Mouse (Mus musculus): Measurements from ENCODE around the gene Gpr174. TPM values are rescaled to one million over a fixed set of nuclear protein-coding genes. Genes with fewer than 3 reads are reported as not detected.
A peak's percentile ranks its signal among the peaks of the same experiment; 100 is the strongest.

Gpr174 gene
- polyA plus RNA-seq (2012; rRNA removed), result 3.7 and 3.9 TPM in 2 replicates

- no peaks in the 10 kb centered on the region for H3K27me3 ChIP-seq (ENCODE audit: control insufficient read depth, insufficient read depth, low read length)
- H3K4me1 ChIP-seq (replicated peaks; ENCODE audit: control insufficient read depth, insufficient read depth, low read length), result peaks cover 2% of the 10 kb centered on the region
- no peak for DNase-seq
- H3K36me3 ChIP-seq (ENCODE audit: control insufficient read depth, insufficient read depth, low read length), result no peaks in the 10 kb centered on the region
- TF ChIP-seq CTCF (IDR thresholded peaks at IDR 0.05; ENCODE audit: borderline replicate concordance, control insufficient read depth, extremely low read depth, insufficient read depth, low read length, poor library complexity) (no peak), POLR2A (IDR thresholded peaks at IDR 0.05; ENCODE audit: control insufficient read depth, extremely low read depth, insufficient read depth, low read length, poor library complexity) (no peak)
- WGBS, result 22% methylated on average over 2 of the region's 2 CpGs
- H3K4me3 ChIP-seq (ENCODE audit: control insufficient read depth, insufficient read depth, low read length), result peak within 1 kb of the TSS; percentile 40
- no peak within 1 kb of the TSS; the same call in 1 of the 2 replicates for H3K27ac ChIP-seq (ENCODE audit: control insufficient read depth, insufficient read depth, low read length)
Observed at GRCm38 (mm10) chrX:107255486-107256227, at the start of gene Gpr174. Gene Gpr174 (plus strand): TSS chrX:107255878.

GRCm38 (mm10) chrX:107217577-107218090 is 38.0 kb upstream of the Gpr174 start:
- no peak for DNase-seq
- TF ChIP-seq CTCF (IDR thresholded peaks at IDR 0.05; ENCODE audit: borderline replicate concordance, control insufficient read depth, extremely low read depth, insufficient read depth, low read length, poor library complexity) (no peak), POLR2A (IDR thresholded peaks at IDR 0.05; ENCODE audit: control insufficient read depth, extremely low read depth, insufficient read depth, low read length, poor library complexity) (no peak)
- Histone ChIP-seq H3K27me3 (ENCODE audit: control insufficient read depth, insufficient read depth, low read length) (no peaks in the 10 kb centered on the region), H3K27ac (ENCODE audit: control insufficient read depth, insufficient read depth, low read length) (no peak overlapping the region), H3K4me1 (replicated peaks; ENCODE audit: control insufficient read depth, insufficient read depth, low read length) (no peaks in the 10 kb centered on the region), H3K4me3 (ENCODE audit: control insufficient read depth, insufficient read depth, low read length) (no peak overlapping the region), H3K36me3 (ENCODE audit: control insufficient read depth, insufficient read depth, low read length) (no peaks in the 10 kb centered on the region)
- 56% methylated on average over 2 of the region's 2 CpGs for WGBS

- Histone ChIP-seq H3K36me3 (ENCODE audit: control insufficient read depth, insufficient read depth, low read length) (no peaks in the 10 kb centered on the region), H3K27me3 (ENCODE audit: control insufficient read depth, insufficient read depth, low read length) (no peaks in the 10 kb centered on the region), H3K4me1 (replicated peaks; ENCODE audit: control insufficient read depth, insufficient read depth, low read length) (no peaks in the 10 kb centered on the region), H3K27ac (ENCODE audit: control insufficient read depth, insufficient read depth, low read length) (no peak overlapping the region; the same call in 1 of the 2 replicates), H3K4me3 (ENCODE audit: control insufficient read depth, insufficient read depth, low read length) (no peak overlapping the region)
- WGBS, result 94% methylated on average over 1 of the region's 1 CpGs
- no peak for TF ChIP-seq CTCF (IDR thresholded peaks at IDR 0.05; ENCODE audit: borderline replicate concordance, control insufficient read depth, extremely low read depth, insufficient read depth, low read length, poor library complexity)
- no peak for TF ChIP-seq POLR2A (IDR thresholded peaks at IDR 0.05; ENCODE audit: control insufficient read depth, extremely low read depth, insufficient read depth, low read length, poor library complexity)
- no peak for DNase-seq
Observed at GRCm38 (mm10) chrX:107224846-107225245, 30.8 kb upstream of the Gpr174 start.

GRCm38 (mm10) chrX:107231214-107231613 is 24.5 kb upstream of the Gpr174 start:
- WGBS, result 100% methylated on average over 1 of the region's 1 CpGs
- TF ChIP-seq CTCF (IDR thresholded peaks at IDR 0.05; ENCODE audit: borderline replicate concordance, control insufficient read depth, extremely low read depth, insufficient read depth, low read length, poor library complexity) (no peak), POLR2A (IDR thresholded peaks at IDR 0.05; ENCODE audit: control insufficient read depth, extremely low read depth, insufficient read depth, low read length, poor library complexity) (no peak)
- H3K27ac ChIP-seq (ENCODE audit: control insufficient read depth, insufficient read depth, low read length), result no peak overlapping the region
- no peak overlapping the region for H3K4me3 ChIP-seq (ENCODE audit: control insufficient read depth, insufficient read depth, low read length)
- peaks cover 2% of the 10 kb centered on the region for H3K4me1 ChIP-seq (replicated peaks; ENCODE audit: control insufficient read depth, insufficient read depth, low read length)
- no peaks in the 10 kb centered on the region for H3K36me3 ChIP-seq (ENCODE audit: control insufficient read depth, insufficient read depth, low read length)
- peak; percentile 35 for DNase-seq
- H3K27me3 ChIP-seq (ENCODE audit: control insufficient read depth, insufficient read depth, low read length), result no peaks in the 10 kb centered on the region

GRCm38 (mm10) chrX:107234655-107235054 is 21.0 kb upstream of the Gpr174 start:
- no peak for TF ChIP-seq POLR2A (IDR thresholded peaks at IDR 0.05; ENCODE audit: control insufficient read depth, extremely low read depth, insufficient read depth, low read length, poor library complexity)
- TF ChIP-seq CTCF (IDR thresholded peaks at IDR 0.05; ENCODE audit: borderline replicate concordance, control insufficient read depth, extremely low read depth, insufficient read depth, low read length, poor library complexity), result no peak
- no peak overlapping the region for H3K4me3 ChIP-seq (ENCODE audit: control insufficient read depth, insufficient read depth, low read length)
- no peak for DNase-seq
- peaks cover 2% of the 10 kb centered on the region for H3K4me1 ChIP-seq (replicated peaks; ENCODE audit: control insufficient read depth, insufficient read depth, low read length)
- no peaks in the 10 kb centered on the region for H3K36me3 ChIP-seq (ENCODE audit: control insufficient read depth, insufficient read depth, low read length)
- H3K27ac ChIP-seq (ENCODE audit: control insufficient read depth, insufficient read depth, low read length), result no peak overlapping the region
- H3K27me3 ChIP-seq (ENCODE audit: control insufficient read depth, insufficient read depth, low read length), result no peaks in the 10 kb centered on the region

- no peak overlapping the region for H3K27ac ChIP-seq (ENCODE audit: control insufficient read depth, insufficient read depth, low read length)
- TF ChIP-seq POLR2A (IDR thresholded peaks at IDR 0.05; ENCODE audit: control insufficient read depth, extremely low read depth, insufficient read depth, low read length, poor library complexity), result no peak
- 15% methylated on average over 1 of the region's 1 CpGs for WGBS
- H3K36me3 ChIP-seq (ENCODE audit: control insufficient read depth, insufficient read depth, low read length), result no peaks in the 10 kb centered on the region
- DNase-seq, result no peak
- H3K27me3 ChIP-seq (ENCODE audit: control insufficient read depth, insufficient read depth, low read length), result no peaks in the 10 kb centered on the region
- peaks cover 2% of the 10 kb centered on the region for H3K4me1 ChIP-seq (replicated peaks; ENCODE audit: control insufficient read depth, insufficient read depth, low read length)
- H3K4me3 ChIP-seq (ENCODE audit: control insufficient read depth, insufficient read depth, low read length), result no peak overlapping the region
Observed at GRCm38 (mm10) chrX:107236461-107236860, 19.2 kb upstream of the Gpr174 start.
